Mouse (Mus musculus): ENCODE data around the gene Mylk. TPM values are rescaled to one million over a fixed set of nuclear protein-coding genes. Genes with fewer than 3 reads are reported as not detected.

Mylk gene
- polyA plus RNA-seq, 1 experiment from 2014 or later, result 4.3 TPM

DNA sequence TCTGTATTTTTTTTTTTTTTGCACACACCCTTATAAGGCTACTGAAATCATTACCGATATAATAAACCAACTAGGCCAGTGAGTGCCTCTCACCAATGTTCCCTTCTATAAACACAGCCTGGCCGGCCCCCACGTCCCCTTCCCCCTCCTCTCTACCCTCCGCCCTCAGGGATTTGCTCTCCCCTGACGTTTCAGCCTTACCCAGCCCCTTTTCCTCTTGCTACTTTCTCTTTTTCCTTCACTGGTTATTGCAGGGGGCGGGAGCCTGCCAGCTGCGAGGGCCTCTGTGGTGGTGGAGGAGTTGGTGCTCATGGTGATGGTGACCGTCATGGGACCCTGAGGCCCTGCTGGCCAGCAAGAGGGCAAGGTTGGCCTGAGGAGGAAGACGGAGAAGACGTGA is 176.3 kb downstream of the Mylk start:
- H3K27ac ChIP-seq (replicated peaks), result no peak overlapping the region
- no peaks in the 10 kb centered on the region for H3K27me3 ChIP-seq
- no peak overlapping the region for H3K4me2 ChIP-seq (replicated peaks)
- H3K4me3 ChIP-seq, result no peak overlapping the region
- no peaks in the 10 kb centered on the region for H3K4me1 ChIP-seq
- no peaks in the 10 kb centered on the region for H3K36me3 ChIP-seq
- WGBS, result 73% methylated on average over 10 of the region's 10 CpGs
- ATAC-seq (replicated peaks), result no peak
- H3K9ac ChIP-seq (replicated peaks), result no peak overlapping the region
- H3K9me3 ChIP-seq, result no peaks in the 10 kb centered on the region

DNA sequence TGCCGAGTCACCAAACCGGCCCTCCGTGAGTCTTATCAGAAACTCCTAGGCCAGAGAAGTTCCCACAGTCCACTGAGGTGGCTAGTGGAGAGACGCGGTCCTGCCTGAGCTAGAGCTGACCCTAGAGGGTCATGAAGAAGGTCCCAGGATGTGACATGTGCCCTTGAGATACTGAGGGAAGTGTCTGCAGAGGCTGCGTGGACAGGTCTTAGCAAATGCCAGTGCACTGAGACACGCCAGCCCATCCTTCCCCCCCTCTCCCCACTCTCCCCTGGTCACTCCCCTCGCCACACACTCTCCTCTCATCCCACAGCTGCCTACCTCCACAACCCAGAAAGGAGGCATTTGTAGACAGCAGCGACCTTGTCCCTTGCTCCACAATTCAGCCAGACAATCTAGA is 178.6 kb downstream of the Mylk start:
- H3K27ac ChIP-seq (replicated peaks), result no peak overlapping the region
- H3K9me3 ChIP-seq, result no peaks in the 10 kb centered on the region
- no peak for ATAC-seq (replicated peaks)
- no peak overlapping the region for H3K4me2 ChIP-seq (replicated peaks)
- no peaks in the 10 kb centered on the region for H3K4me1 ChIP-seq
- WGBS, result 85% methylated on average over 9 of the region's 9 CpGs
- H3K4me3 ChIP-seq, result no peak overlapping the region
- H3K27me3 ChIP-seq, result no peaks in the 10 kb centered on the region
- H3K9ac ChIP-seq (replicated peaks), result no peak overlapping the region
- no peaks in the 10 kb centered on the region for H3K36me3 ChIP-seq

GRCm38 (mm10) chr16:34924324-34924723 is 179.3 kb downstream of the Mylk start:
- no peaks in the 10 kb centered on the region for H3K9me3 ChIP-seq
- H3K36me3 ChIP-seq, result no peaks in the 10 kb centered on the region
- no peaks in the 10 kb centered on the region for H3K4me1 ChIP-seq
- H3K9ac ChIP-seq (replicated peaks), result no peak overlapping the region
- no peak overlapping the region for H3K4me3 ChIP-seq
- WGBS, result 71% methylated on average over 5 of the region's 5 CpGs
- no peaks in the 10 kb centered on the region for H3K27me3 ChIP-seq
- ATAC-seq (replicated peaks), result no peak
- H3K4me2 ChIP-seq (replicated peaks), result no peak overlapping the region
- H3K27ac ChIP-seq (replicated peaks), result no peak overlapping the region

DNA sequence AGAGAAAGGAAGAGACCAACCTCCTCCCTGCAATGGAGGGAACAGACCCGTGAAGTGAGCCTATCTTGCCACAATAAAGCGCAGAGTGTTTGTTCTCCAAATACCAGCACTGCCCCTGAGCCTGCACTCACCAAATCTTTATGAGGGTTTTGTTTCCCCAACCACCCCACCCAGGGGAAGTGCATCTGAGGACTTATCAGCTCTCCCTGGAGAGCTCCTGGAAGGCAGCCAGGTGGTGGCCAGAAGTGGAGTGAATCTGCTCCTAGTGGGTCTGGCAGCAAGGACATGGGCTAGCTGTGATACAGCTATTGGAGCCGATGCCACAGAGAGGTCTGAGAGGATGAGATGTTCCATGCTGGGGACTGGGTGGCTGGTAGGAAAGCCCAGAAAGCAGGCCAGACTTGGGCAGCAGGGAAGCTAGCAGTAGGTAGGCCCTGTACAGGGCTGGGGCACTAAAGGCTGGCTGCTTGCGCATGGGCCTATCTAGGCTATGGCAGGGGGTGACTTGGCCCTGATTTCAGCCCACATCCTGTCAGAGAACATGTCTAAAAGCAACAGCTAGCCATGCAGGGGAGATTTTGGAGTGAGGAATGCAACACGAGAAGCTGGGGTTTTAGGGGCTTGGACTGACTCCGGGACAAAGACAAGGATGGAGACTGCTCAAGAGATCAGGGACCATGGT is 180.1 kb downstream of the Mylk start:
- Histone ChIP-seq H3K27ac (replicated peaks) (no peak overlapping the region), H3K4me1 (no peaks in the 10 kb centered on the region), H3K27me3 (no peaks in the 10 kb centered on the region), H3K4me3 (no peak overlapping the region), H3K9me3 (no peaks in the 10 kb centered on the region), H3K4me2 (replicated peaks) (no peak overlapping the region), H3K9ac (replicated peaks) (no peak overlapping the region), H3K36me3 (no peaks in the 10 kb centered on the region)
- ATAC-seq (replicated peaks), result no peak
- WGBS, result 81% methylated on average over 6 of the region's 6 CpGs

DNA sequence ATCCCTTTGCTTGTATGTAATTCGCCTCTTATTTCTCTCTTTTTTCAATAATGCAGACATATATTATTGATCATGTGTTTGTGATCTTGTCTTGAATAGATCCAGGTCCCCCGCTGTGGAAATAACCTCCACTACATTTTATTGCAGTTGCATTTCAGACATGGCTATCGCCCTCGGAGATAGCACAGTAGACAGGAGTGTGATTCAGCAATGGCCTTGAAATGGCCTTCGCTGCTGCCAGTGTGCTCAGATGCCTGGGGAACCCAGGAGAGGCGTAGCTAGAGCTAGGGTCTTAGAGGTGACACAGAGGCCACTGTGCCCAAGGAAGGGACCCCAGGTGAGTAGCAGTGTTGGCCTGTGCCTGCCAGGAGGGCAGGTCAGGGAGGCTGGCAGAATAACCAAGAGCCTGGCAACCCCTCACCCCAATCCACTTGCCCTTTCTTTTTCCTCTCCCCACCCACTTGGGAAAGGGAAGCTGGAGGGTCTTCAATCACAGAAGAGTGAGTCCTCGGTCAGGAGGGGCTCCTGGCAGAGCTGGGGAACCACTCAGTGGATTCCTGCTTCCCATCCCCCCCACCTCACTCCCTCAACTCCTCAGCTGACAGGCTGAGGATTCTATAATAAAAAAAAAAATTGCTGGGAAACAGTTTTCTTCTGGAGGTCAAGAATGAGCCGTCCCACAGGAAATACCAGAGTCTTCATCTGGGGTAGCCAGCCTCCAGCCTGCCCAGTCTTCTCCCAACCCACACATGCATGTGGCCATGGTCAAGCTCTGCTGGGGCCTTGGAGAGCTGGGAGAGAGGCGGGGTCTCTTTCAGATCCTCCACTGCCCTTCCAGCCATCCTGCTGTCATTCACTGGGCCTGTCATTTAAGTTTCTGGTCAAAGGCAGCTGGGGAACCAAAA is 181.8 kb downstream of the Mylk start:
- H3K36me3 ChIP-seq, result no peaks in the 10 kb centered on the region
- no peak overlapping the region for H3K4me2 ChIP-seq (replicated peaks)
- WGBS, result 87% methylated on average over 9 of the region's 9 CpGs
- H3K9me3 ChIP-seq, result no peaks in the 10 kb centered on the region
- H3K27me3 ChIP-seq, result no peaks in the 10 kb centered on the region
- H3K4me1 ChIP-seq, result no peaks in the 10 kb centered on the region
- no peak overlapping the region for H3K9ac ChIP-seq (replicated peaks)
- H3K4me3 ChIP-seq, result no peak overlapping the region
- ATAC-seq (replicated peaks), result no peak
- no peak overlapping the region for H3K27ac ChIP-seq (replicated peaks)

GRCm38 (mm10) chr16:34929686-34930085 is 184.7 kb downstream of the Mylk start:
- Histone ChIP-seq H3K4me1 (no peaks in the 10 kb centered on the region), H3K4me2 (replicated peaks) (no peak overlapping the region), H3K9me3 (no peaks in the 10 kb centered on the region), H3K9ac (replicated peaks) (no peak overlapping the region), H3K27ac (replicated peaks) (no peak overlapping the region), H3K36me3 (no peaks in the 10 kb centered on the region), H3K27me3 (no peaks in the 10 kb centered on the region), H3K4me3 (no peak overlapping the region)
- WGBS, result 83% methylated on average over 8 of the region's 8 CpGs
- ATAC-seq (replicated peaks), result no peak

DNA sequence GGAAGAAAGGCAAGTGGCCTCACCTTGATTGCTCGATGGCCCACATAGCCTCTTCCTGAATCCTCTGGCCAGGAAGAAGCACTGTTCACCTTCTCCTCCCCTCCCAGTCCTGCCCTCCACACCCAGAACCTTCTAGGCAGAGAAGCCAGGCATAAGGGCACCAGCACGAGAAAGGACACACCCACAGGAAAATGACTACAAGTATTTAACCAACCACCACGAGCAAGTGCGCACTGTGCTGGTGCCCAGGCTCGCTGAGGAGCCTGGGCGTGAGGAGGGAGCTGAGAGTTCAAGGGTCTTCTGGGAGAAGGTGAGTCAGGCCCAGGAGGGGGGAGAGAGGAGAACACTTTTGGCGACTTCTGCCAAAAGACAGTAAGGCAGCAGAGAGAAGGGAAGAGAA is 185.1 kb downstream of the Mylk start:
- no peaks in the 10 kb centered on the region for H3K36me3 ChIP-seq
- no peak overlapping the region for H3K4me2 ChIP-seq (replicated peaks)
- H3K9ac ChIP-seq (replicated peaks), result no peak overlapping the region
- 89% methylated on average over 7 of the region's 7 CpGs for WGBS
- H3K9me3 ChIP-seq, result no peaks in the 10 kb centered on the region
- ATAC-seq (replicated peaks), result no peak
- no peaks in the 10 kb centered on the region for H3K27me3 ChIP-seq
- no peak overlapping the region for H3K4me3 ChIP-seq
- H3K4me1 ChIP-seq, result no peaks in the 10 kb centered on the region
- no peak overlapping the region for H3K27ac ChIP-seq (replicated peaks)

- no peak for ATAC-seq (replicated peaks)
- no peak overlapping the region for H3K27ac ChIP-seq (replicated peaks)
These were observed 186.3 kb downstream of the Mylk start for GRCm38 (mm10) chr16:34931306-34931705.

DNA sequence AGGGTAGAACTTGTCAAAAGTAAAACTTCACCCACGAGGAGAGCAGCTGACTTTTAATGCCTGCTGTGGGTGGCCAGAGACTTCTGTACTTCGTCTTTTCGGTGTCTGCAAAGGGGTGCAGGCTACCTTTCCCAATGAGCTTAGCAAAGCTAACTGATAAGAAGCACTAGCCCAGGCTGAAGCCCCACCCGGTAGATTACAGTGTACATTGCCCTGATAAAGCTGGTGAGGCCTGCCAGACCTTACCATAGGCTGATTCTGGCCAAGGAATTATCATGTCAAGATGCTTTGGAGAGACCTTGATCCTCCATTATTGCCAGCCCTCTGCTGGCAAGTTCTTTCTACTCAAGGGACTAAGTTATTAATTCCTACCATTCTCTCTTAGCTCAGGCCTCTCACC is 188.2 kb downstream of the Mylk start:
- no peaks in the 10 kb centered on the region for H3K4me1 ChIP-seq
- WGBS, result 84% methylated on average over 4 of the region's 4 CpGs
- ATAC-seq (replicated peaks), result no peak
- H3K27ac ChIP-seq (replicated peaks), result no peak overlapping the region
- no peak overlapping the region for H3K4me2 ChIP-seq (replicated peaks)
- H3K9ac ChIP-seq (replicated peaks), result no peak overlapping the region
- H3K36me3 ChIP-seq, result no peaks in the 10 kb centered on the region
- no peaks in the 10 kb centered on the region for H3K27me3 ChIP-seq
- H3K4me3 ChIP-seq, result no peak overlapping the region
- H3K9me3 ChIP-seq, result no peaks in the 10 kb centered on the region

More at GRCm38 (mm10) chr16:34931306-34931705, 186.3 kb downstream of the Mylk start:
- Histone ChIP-seq H3K9me3 (no peaks in the 10 kb centered on the region), H3K4me2 (replicated peaks) (no peak overlapping the region), H3K4me1 (no peaks in the 10 kb centered on the region), H3K36me3 (no peaks in the 10 kb centered on the region), H3K9ac (replicated peaks) (no peak overlapping the region), H3K4me3 (no peak overlapping the region), H3K27me3 (no peaks in the 10 kb centered on the region)
- 82% methylated on average over 2 of the region's 2 CpGs for WGBS

- Histone ChIP-seq H3K4me2 (replicated peaks) (no peak overlapping the region), H3K9me3 (no peaks in the 10 kb centered on the region), H3K27ac (replicated peaks) (no peak overlapping the region), H3K27me3 (no peaks in the 10 kb centered on the region), H3K4me1 (no peaks in the 10 kb centered on the region), H3K36me3 (no peaks in the 10 kb centered on the region), H3K4me3 (no peak overlapping the region), H3K9ac (replicated peaks) (no peak overlapping the region)
- 40% methylated on average over 6 of the region's 6 CpGs for WGBS
- ATAC-seq (replicated peaks), result no peak
These were observed 189.5 kb downstream of the Mylk start for GRCm38 (mm10) chr16:34934486-34934885.

- 57% methylated on average over 9 of the region's 9 CpGs for WGBS
These were observed 190.7 kb downstream of the Mylk start for GRCm38 (mm10) chr16:34935514-34936338.

GRCm38 (mm10) chr16:34936339-34936810 is 191.4 kb downstream of the Mylk start:
- WGBS, result 56% methylated on average over 9 of the region's 9 CpGs
- no peaks in the 10 kb centered on the region for H3K4me1 ChIP-seq
- ATAC-seq (replicated peaks), result no peak
- no peaks in the 10 kb centered on the region for H3K36me3 ChIP-seq
- no peak overlapping the region for H3K4me2 ChIP-seq (replicated peaks)
- H3K9ac ChIP-seq (replicated peaks), result no peak overlapping the region
- no peaks in the 10 kb centered on the region for H3K27me3 ChIP-seq
- H3K9me3 ChIP-seq, result no peaks in the 10 kb centered on the region
- H3K27ac ChIP-seq (replicated peaks), result no peak overlapping the region
- no peak overlapping the region for H3K4me3 ChIP-seq

More at GRCm38 (mm10) chr16:34935514-34936338, 190.7 kb downstream of the Mylk start:
- H3K27ac ChIP-seq (replicated peaks), result no peak overlapping the region
- no peaks in the 10 kb centered on the region for H3K36me3 ChIP-seq
- no peaks in the 10 kb centered on the region for H3K9me3 ChIP-seq
- no peak for ATAC-seq (replicated peaks)
- H3K27me3 ChIP-seq, result no peaks in the 10 kb centered on the region
- H3K4me2 ChIP-seq (replicated peaks), result no peak overlapping the region
- H3K9ac ChIP-seq (replicated peaks), result no peak overlapping the region
- no peak overlapping the region for H3K4me3 ChIP-seq
- H3K4me1 ChIP-seq, result no peaks in the 10 kb centered on the region
